Mouse (Mus musculus) retina, postnatal 7 days (tissue): ENCODE data around the gene F13b.

ENCODE experiments used
- DNase-seq: peaks from one replicate; pipeline ENCODE4 v3.0.0-alpha.2; 2012; ENCODE audit warnings: low read depth, low spot score

The F13b gene

DNA sequence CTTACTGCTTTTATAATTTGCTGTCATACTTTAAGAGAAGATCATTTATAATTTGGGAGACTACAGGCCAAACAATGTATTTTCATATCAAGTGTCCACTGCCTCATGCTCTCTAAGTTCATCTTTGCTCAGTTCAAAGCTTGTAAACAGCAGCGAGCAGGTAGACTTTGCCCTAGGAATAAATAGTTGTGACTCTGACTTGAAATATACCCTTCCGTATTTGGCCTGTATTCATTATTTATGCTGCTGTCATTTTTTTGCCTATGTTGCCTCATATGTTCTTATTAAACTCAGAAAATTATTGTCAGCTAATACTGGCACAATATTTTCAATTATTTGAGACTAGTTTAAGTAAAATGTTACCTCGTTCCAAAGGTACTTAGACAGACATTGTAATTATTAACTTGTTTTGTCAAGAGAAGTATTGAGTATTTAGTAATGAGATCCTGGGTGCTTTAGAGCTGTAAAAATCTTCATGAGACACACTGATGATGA is at the start of gene F13b:
F13b (plus strand) TSS at position 445 of the 495 bp plus-strand sequence.
- DNase-seq = no peak

DNA sequence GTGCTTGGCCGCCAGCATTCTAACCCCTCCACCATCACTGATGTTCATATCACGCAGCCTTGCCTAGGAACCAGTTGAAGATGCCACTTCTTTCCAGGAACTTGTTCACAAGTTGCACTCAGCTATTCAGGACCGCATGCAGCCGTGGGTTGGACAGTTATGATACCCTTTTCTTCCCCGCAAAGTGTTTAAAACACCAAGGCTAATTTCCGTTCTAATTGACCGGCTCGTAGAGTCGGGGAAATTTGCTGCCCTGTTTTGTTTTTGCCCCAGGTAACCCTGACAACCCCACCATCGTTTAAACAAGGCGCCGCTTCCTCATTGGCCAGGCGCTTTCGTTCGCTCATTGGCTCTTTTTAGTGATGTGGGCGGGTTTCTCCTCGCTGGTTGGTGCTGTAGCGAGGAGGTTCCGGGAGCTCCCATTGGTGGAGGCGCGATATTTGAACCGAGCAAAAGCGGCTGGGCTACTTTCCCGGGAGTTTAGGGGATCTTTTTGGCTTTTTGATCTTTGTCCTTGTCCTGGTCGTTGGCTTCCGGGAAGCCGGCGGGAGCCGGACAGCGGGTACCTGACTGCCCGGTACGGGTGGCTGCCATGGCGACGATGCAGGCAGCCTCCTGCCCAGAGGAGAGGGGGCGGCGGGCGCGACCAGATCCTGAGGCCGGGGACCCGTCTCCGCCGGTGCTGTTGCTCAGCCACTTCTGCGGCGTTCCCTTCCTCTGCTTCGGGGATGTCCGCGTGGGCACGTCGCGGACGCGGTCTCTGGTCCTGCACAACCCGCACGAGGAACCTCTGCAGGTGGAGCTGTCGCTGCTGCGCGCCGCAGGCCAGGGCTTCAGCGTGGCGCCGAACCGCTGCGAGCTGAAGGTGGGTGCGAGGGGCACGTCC is 46.9 kb upstream of the F13b start, which contains the start of gene Aspm:
Aspm (plus strand) TSS at position 433 of the 886 bp plus-strand sequence.
- DNase-seq = peak; percentile 81

DNA sequence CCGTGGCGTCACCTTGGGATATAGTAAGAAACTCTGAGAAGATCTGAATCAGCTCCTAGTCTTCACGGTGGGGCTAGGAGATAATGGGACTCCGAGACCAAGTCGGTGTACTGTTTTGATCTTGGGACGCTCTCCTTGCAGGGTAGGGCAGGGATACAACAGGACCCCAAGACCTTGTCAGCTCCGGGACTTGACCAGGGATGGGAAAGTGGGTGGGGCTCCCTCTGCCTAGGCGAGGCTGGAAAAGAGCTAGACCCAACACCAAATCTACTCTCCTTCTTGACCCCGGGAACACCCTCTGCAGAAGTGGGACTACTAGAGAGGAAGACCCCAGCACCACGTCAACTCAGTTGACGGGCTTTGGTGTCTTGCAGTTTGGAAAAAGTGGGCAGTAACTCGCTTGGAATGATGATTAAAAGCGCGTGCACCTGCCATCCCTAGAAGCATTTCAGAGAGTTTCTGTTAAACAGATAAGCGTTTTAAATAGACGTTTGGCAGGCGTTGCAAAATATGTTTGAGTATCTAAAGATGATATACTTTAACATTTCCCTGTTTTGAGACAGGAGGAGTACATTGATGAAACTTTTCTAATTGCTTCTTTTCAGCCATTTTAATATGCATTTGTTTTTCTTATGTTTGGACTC is 46.2 kb upstream of the F13b start:
- no peak for DNase-seq

DNA sequence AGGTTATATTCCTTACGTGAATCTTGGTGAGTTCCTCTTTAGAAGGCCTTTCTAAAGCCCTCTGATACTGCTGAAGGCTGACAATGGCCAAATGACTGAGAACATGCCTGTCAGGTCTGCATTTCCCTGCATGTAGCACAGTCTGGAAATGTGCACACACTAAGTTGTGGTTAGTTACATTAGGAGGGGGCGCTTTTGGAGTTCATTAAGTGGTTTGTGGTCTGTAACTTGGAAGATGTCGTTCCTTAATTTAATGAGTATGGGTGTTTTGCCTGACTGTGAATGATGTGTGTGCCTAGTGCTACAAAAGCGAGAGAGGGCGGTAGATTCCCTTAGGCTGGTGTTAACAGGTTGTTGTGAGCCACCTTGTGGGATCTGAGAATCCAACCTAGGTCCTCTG is 40.7 kb upstream of the F13b start:
- DNase-seq = no peak

DNA sequence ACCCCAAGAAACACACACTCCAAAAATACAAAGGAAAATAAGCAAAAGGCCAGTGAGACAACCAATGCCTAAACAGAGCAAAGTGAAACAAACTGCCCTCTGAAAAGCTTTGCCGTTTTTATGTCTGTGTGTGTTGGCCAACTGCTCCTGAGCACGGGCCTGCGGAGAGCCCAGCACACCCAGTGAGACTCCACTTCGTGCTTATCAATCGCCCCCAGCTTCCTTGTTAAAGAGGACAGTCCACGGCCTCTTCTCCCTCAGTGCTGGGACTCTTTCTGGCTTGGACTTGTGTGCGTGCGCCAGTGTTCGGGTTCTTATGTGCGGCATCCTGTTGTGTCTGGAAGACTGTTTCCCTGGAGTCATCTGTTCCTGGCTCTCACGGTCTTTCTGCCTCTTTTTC is 35.6 kb upstream of the F13b start:
- no peak for DNase-seq

DNA sequence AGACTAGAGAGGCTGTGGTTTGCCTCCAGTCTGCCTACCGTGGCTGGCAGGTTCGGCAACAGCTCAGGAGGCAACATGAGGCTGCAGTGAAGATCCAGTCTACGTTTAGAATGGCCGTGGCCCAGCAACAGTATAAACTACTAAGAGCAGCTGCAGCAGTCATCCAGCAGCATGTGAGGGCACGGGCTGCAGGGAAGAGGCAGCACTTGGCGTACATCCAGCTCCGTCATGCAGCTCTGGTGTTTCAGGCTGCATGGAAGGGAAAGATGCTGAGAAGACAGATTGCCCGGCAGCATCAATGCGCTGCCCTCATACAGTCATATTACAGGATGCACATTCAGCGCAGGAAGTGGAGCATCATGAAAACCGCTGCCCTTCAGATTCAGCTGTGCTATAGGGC is 22.6 kb upstream of the F13b start:
- no peak for DNase-seq

DNA sequence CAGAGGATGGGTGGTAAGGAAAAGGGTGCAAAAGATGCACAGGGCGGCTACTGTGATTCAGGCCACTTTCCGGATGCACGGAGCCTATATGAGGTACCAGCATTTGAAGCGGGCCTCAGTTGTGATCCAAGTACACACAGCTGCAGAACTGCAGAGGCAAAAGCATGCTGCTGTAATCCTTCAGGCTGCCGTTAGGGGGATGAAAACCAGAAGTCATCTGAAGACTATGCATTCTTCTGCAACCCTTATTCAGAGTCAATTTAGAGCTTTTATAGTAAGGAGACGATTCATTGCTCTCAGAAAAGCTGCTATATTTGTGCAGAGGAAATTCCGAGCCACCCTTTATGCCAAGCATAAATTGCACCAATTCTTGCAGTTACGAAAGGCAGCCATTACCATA is 21.3 kb upstream of the F13b start:
- no peak for DNase-seq

DNA sequence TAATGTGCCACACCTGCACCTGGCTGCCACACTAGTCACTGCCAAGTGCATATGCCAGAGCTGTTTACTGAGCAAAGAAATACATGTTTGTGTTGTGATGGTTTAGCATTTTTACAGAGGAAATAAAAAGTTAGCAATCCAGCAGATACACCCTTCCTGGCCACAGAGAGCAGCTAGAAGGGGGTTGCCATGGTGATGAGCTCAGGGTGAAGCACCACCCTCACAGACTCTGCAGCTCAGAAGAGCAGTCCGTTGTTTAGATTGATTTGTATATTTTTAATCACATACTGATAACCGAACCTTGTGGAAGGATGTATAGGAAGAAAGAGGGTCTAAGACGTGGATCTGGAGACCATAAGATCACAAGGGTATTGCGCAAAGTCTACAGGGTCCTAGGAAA is 20.4 kb upstream of the F13b start:
- DNase-seq = no peak

DNA sequence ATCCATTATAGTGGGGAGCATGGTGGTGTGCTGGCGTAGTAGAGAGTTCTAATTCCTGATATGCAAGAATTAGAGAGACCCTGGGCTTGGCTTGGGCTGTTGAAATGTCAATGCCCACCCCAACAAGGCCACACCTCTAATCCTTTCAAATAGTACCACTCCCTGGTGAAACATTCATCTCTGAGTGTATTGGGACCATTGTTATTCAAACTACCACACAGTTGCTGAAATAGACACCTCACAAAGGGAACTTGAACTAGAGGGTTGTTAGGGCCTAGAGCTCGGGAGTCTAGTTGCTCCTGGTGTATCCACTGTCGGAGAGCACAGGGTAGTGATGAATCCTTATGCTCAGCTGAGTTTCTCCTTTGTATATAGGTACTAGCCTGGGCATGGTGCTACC is 6.9 kb upstream of the F13b start:
- no peak for DNase-seq

DNA sequence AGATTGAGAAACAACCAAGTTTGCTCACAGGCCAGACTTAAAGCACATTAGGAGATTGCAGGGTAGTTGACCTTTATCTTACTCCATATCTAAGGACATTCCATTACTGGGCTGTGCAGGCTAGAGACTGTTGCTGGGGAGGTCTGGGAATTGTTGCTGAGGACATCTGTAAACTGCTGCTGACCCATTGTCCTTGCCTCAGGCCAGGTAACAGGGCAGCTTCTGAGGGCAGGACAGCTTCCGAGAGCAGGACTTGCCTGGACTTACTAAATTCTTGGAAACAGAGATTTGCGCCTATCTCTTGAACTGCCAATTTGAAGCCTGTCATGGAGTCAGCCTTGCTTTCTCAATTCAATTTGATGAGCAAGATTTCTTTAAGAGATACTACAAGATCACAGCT is 6.1 kb upstream of the F13b start:
- no peak for DNase-seq

DNA sequence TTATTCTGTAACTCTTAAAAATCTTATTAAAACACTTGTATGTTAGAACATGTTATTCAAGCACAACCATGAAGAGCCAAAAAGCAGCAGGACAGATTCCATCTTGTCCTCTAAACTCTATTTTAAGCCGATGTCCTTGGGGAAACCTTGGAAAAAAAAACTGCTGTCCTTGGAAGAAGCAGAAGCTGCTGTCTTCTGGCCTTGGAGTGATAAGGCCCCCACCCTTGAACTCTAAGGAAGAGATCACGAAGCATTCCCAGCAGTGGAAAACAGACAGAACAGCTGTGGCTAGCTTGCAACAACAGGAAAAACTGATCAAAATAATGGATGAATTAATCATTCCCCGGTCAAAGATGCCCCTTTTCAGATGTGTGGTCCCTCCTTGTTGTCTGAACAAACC is 5.3 kb upstream of the F13b start:
- DNase-seq = no peak

DNA sequence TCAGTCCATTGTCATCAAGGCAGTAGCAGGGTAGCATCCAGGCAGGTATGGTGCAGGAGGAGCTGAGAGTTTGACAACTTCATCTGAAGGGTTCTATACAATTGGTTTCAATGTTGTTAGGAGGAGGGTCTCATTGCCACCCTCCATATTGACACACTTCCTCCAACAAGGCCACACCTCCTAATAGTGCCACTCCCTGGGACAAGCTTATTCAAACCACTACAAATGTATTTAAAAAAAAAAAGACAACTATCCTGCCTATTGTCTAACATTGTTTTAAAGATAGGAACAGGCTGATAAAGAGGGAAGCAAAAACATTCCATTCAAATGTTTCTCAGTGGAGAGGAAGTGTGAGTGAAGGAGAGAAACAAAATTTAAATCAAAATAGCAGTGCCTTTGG is 1.8 kb upstream of the F13b start:
- DNase-seq = no peak

DNA sequence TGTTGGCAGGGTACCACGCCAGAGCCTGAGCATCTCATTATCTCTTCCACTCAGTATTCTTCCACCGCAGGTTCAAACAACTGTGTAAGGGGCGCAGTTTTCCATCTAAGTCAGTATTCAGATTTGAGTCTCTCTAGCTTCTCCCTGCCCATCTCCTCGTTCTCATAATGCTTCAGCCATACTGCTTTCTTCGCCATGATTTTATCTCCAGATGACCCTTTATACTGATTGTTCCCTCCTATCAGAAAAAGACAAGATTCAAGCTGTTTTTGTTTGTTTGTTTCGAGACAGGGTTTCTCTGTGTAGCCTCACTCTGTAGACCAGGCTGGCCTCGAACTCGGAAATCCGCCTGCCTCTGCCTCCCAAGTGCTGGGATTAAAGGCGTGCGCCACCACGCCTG is 13.1 kb downstream of the F13b start:
- DNase-seq = no peak

DNA sequence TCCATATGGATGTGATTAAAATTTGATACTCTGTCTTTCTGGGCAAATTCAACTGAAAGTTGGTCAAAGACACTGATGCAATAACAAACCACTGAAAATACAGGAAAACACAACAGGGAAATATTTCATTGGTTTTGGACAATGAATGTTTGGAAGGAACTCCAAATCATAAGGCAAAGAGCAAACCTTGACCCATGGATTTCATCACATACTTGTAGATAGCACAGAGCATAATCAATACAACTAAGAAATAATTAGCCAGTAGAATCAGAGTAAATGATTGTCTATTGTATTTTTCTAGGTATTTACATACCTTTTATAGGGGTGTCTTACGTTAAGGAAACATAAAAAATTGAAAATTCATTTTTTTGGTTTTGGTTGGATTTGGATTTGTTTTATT is 47.0 kb downstream of the F13b start:
- DNase-seq = no peak

DNA sequence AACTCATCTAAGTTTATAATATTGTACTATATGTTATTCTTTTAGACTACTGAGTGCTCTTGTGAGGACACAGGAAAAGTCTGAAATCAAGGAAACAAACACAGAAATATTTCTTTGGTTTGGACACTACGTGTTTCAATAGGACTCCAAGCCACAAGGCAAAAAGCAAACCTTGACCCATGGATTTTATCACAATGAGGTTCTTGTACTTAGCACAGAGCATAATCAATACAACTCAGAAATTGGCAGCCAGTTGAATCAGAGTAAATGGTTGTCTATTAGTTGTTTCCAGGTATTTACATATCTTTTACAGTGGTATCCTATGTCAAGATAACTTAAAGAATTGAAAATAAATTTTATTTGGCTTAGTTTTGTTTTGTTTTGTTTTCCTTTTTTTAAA is 49.8 kb downstream of the F13b start:
- DNase-seq = no peak

DNA sequence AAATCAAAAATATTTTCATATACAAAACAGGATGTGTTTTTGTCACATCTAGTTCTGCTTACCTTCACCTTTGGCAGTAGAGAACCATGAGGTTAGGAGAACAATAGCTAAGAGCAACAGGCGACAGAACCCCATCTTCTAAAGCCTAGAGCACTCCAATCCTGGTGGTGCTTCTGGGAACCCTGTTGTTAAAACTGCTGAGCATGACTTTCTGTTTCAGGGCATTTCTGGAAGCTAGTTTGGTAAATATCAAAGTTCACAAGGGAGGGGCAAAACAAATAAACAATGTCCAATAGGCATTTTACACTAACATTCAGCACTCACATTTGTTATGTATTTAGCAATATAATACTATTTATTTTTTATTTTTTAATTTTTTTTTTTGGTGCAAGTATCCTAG is 58.5 kb downstream of the F13b start, which contains the start of gene Cfhr1:
Cfhr1 (minus strand) TSS at position 249 of the 400 bp plus-strand sequence.
- DNase-seq = no peak
